Mouse (Mus musculus) MEL (cell line): Measurements from ENCODE around the gene Hist1h2br. TPM values are rescaled to one million over a fixed set of nuclear protein-coding genes. Genes with fewer than 3 reads are reported as not detected.
A peak's percentile ranks its signal among the peaks of the same experiment; 100 is the strongest.

Experiments used
- DNase-seq: peaks from one replicate; pipeline ENCODE4 v3.0.0; 2011; ENCODE audit warnings: low read depth, low spot score
- H3K27ac ChIP-seq: 2 replicates; pipeline ENCODE4 v1.5.1; 2012; ENCODE audit warnings: low read depth, mild to moderate bottlenecking, control low read depth, low read length, moderate library complexity; ENCODE audit not compliant: control insufficient read depth
- H3K27me3 ChIP-seq, 2 experiments: fragments of 150-350 bp in 1 of 2; sonication (generic) in 1 of 2; 2 replicates each; pipeline ENCODE4 v1.6.1; 2012; ENCODE audit warnings: low read length in 2 of 2, mild to moderate bottlenecking in 2 of 2, improper control_type of control experiment in 1 of 2, moderate library complexity in 1 of 2; ENCODE audit not compliant: insufficient read depth in 2 of 2, control insufficient read depth in 1 of 2
- H3K36me3 ChIP-seq, 2 experiments: 2 replicates each; pipeline ENCODE4 v1.6.1; 2012 to 2014; ENCODE audit warnings: low read length in 2 of 2, improper control_type of control experiment in 1 of 2, inconsistent platforms in 1 of 2, mild to moderate bottlenecking in 1 of 2; ENCODE audit not compliant: insufficient read depth in 2 of 2, control insufficient read depth in 1 of 2
- H3K4me1 ChIP-seq, 2 experiments: fragments of 150-350 bp in 1 of 2; sonication (generic) in 1 of 2; 2 replicates each; pipeline ENCODE4 v1.6.1; 2012; ENCODE audit warnings: low read length in 2 of 2, improper control_type of control experiment in 1 of 2, mild to moderate bottlenecking in 1 of 2; ENCODE audit not compliant: insufficient read depth in 2 of 2, control insufficient read depth in 1 of 2
- H3K4me3 ChIP-seq, 2 experiments: fragments of 150-350 bp in 1 of 2; sonication (generic) in 1 of 2; 2 replicates each; pipeline ENCODE4 v1.5.1; 2012; ENCODE audit warnings: low read depth in 2 of 2, low read length in 2 of 2, mild to moderate bottlenecking in 2 of 2, moderate library complexity in 2 of 2, control low read depth in 1 of 2, improper control_type of control experiment in 1 of 2; ENCODE audit not compliant: control insufficient read depth in 1 of 2, insufficient read depth in 1 of 2
- H3K79me2 ChIP-seq: 2 replicates; pipeline ENCODE4 v1.6.1; 2012; ENCODE audit warnings: mild to moderate bottlenecking, low read length, moderate library complexity; ENCODE audit not compliant: control insufficient read depth, poor library complexity, insufficient read depth
- H3K9ac ChIP-seq: 2 replicates; pipeline ENCODE4 v1.6.1; 2012; ENCODE audit warnings: low read depth, mild to moderate bottlenecking, control low read depth, low read length, moderate library complexity; ENCODE audit not compliant: control insufficient read depth, poor library complexity, severe bottlenecking
- H3K9me3 ChIP-seq: fragments of 150-350 bp; sonication (generic); replicated peaks from 2 replicates; pipeline ENCODE4 v1.6.1; 2012; ENCODE audit warnings: mild to moderate bottlenecking, low read length, improper control_type of control experiment, moderate library complexity; ENCODE audit not compliant: insufficient read depth
- CTCF ChIP-seq, 3 experiments: IDR thresholded peaks in 2 of 3; conservative IDR thresholded peaks in 1 of 3; 2 replicates each; pipeline ENCODE4 v1.5.1; 2011 to 2012; ENCODE audit warnings: low read length in 3 of 3, low read depth in 2 of 3, mild to moderate bottlenecking in 2 of 3, improper control_type of control experiment in 1 of 3, inconsistent platforms in 1 of 3, mixed read lengths in 1 of 3, moderate library complexity in 1 of 3; ENCODE audit not compliant: control insufficient read depth in 1 of 3, insufficient read depth in 1 of 3, poor library complexity in 1 of 3, severe bottlenecking in 1 of 3
- E2F4 ChIP-seq: IDR thresholded peaks from 2 replicates; pipeline ENCODE4 v1.6.1; 2011; ENCODE audit warnings: low read depth, low read length, improper control_type of control experiment, borderline replicate concordance
- ELF1 ChIP-seq: IDR thresholded peaks from 2 replicates; pipeline ENCODE4 v1.6.1; 2014; ENCODE audit warnings: low read depth, mild to moderate bottlenecking, inconsistent platforms, low read length, improper control_type of control experiment, moderate library complexity
- ETS1 ChIP-seq: IDR thresholded peaks from 2 replicates; pipeline ENCODE4 v1.6.1; 2012; ENCODE audit warnings: low read depth, mild to moderate bottlenecking, inconsistent platforms, low read length, improper control_type of control experiment, moderate library complexity
- GABPA ChIP-seq: IDR thresholded peaks from 2 replicates; pipeline ENCODE4 v1.6.1; 2012; ENCODE audit warnings: low read depth, mild to moderate bottlenecking, inconsistent platforms, low read length, improper control_type of control experiment, moderate library complexity
- GATA1 ChIP-seq: IDR thresholded peaks from 2 replicates; pipeline ENCODE4 v1.6.1; 2011; ENCODE audit warnings: low read depth, low read length, improper control_type of control experiment
- MAFK ChIP-seq: IDR thresholded peaks from 2 replicates; pipeline ENCODE4 v1.6.1; 2011; ENCODE audit warnings: low read depth, mild to moderate bottlenecking, low read length, improper control_type of control experiment, borderline replicate concordance
- MEF2A ChIP-seq: IDR thresholded peaks from 2 replicates; pipeline ENCODE4 v1.6.1; 2014; ENCODE audit warnings: low read depth, mild to moderate bottlenecking, inconsistent platforms, low read length, improper control_type of control experiment; ENCODE audit not compliant: poor library complexity, insufficient replicate concordance, severe bottlenecking; ENCODE audit errors: extremely low read depth
- MYB ChIP-seq: IDR thresholded peaks from 2 replicates; pipeline ENCODE4 v1.6.1; 2011; ENCODE audit warnings: mild to moderate bottlenecking, low read depth, low read length, improper control_type of control experiment
- POLR2AphosphoS2 ChIP-seq: IDR thresholded peaks from 2 replicates; pipeline ENCODE4 v1.6.1; 2011; ENCODE audit warnings: low read length, improper control_type of control experiment
- RCOR1 ChIP-seq: IDR thresholded peaks from 2 replicates; pipeline ENCODE4 v1.6.1; 2012; ENCODE audit warnings: low read depth, mild to moderate bottlenecking, inconsistent platforms, low read length, improper control_type of control experiment
- SIN3A ChIP-seq: IDR thresholded peaks from 2 replicates; pipeline ENCODE4 v1.6.1; 2012; ENCODE audit warnings: low read length, improper control_type of control experiment, inconsistent platforms
- TAL1 ChIP-seq: IDR thresholded peaks from 2 replicates; pipeline ENCODE4 v1.6.1; 2012; ENCODE audit warnings: mild to moderate bottlenecking, inconsistent platforms, low read length, moderate library complexity, mixed read lengths
- TBP ChIP-seq: IDR thresholded peaks from 2 replicates; pipeline ENCODE4 v1.8.0; 2011; ENCODE audit warnings: low read depth, low read length, improper control_type of control experiment
- UBTF ChIP-seq: IDR thresholded peaks from 2 replicates; pipeline ENCODE4 v1.6.1; 2012; ENCODE audit warnings: low read depth, mild to moderate bottlenecking, inconsistent platforms, low read length, improper control_type of control experiment, moderate library complexity, borderline replicate concordance; ENCODE audit not compliant: insufficient read depth
- USF1 ChIP-seq: IDR thresholded peaks from 2 replicates; pipeline ENCODE4 v1.6.1; 2014; ENCODE audit warnings: low read depth, mild to moderate bottlenecking, inconsistent platforms, low read length, improper control_type of control experiment, moderate library complexity
- USF2 ChIP-seq, 2 experiments: IDR thresholded peaks; 2 replicates each; pipeline ENCODE4 v1.6.1; 2011 to 2012; ENCODE audit warnings: improper control_type of control experiment in 2 of 2, low read length in 2 of 2, borderline replicate concordance in 1 of 2, inconsistent platforms in 1 of 2, low read depth in 1 of 2, mild to moderate bottlenecking in 1 of 2; ENCODE audit not compliant: insufficient read depth in 1 of 2
- ZC3H11A ChIP-seq: IDR thresholded peaks from 2 replicates; pipeline ENCODE4 v1.6.1; 2012; ENCODE audit warnings: low read depth, mild to moderate bottlenecking, inconsistent platforms, low read length, improper control_type of control experiment
- ZNF384 ChIP-seq: IDR thresholded peaks from 2 replicates; pipeline ENCODE4 v1.6.1; 2012; ENCODE audit warnings: low read depth, mild to moderate bottlenecking, inconsistent platforms, low read length, improper control_type of control experiment
- polyA plus RNA-seq, 2 experiments: library from polyadenylated mRNA; stranded (reverse) in 1 of 2; unstranded in 1 of 2; fragments of >175 nt in 1 of 2; fragments of >200 nt in 1 of 2; gene quantifications; 2 replicates each; pipeline versions ENCODE4 v1.2.1 to v1.2.4; 2012; ENCODE audit warnings: low replicate concordance in 2 of 2, low read depth in 1 of 2; ENCODE audit not compliant: insufficient read length in 2 of 2, insufficient read depth in 1 of 2, missing spikeins in 1 of 2
- total RNA-seq: library from RNA; depleted of rRNA; stranded (reverse); fragments of 300-350 nt; gene quantifications from 2 replicates; pipeline ENCODE4 v1.2.3, GENCODE M21; 2012

The Hist1h2br gene
- total and polyA plus RNA-seq, 3 experiments = 6.0 to 2,013 TPM; not detected in 1

DNA sequence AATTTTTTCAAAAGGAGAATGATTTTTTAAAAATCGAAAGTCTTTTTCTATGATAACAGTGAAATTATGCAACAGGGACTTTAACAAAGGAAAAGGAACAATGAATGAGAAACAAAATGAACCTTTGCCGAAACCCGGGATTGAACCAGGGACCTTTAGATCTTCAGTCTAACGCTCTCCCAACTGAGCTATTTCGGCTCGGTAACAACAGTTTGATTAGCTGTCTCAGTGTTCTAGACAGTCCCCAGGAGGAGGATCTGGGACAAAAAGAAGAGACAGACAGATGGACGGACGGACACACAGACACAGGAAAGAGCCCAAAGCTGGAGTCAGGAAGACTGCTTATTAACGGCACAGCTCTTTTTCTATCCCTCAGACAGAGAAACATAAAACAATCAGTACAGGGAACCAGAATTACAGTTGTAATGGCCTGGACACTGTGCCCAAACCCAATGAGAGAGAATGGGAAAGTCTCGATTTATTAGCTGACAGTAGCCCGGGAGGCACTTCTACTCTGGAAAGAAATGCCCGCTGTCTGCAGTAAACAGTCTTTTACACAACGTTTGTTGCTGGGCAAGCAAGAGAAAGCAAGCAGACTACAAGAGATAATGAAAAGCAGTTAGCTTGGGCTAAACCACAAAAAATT is 49.3 kb downstream of the Hist1h2br start:
- DNase-seq = peak; percentile 88
- TF ChIP-seq TBP (peak; percentile 100), MAFK (peak; percentile 96), SIN3A (no peak; the same call in 1 of the 2 replicates), GATA1 (0 out of 2 replicates have a peak, but pooled peaks have one; percentile 6)
- no peaks in the 10 kb centered on the region; a peak in 1 of 4 replicates for H3K36me3 ChIP-seq
- H3K9me3 ChIP-seq = no peaks in the 10 kb centered on the region
- H3K27ac ChIP-seq = no peak overlapping the region
- peak overlapping the region; percentile 48 to 95 for H3K4me3 ChIP-seq
- H3K9ac ChIP-seq = peak overlapping the region; percentile 73
- no peaks in the 10 kb centered on the region for H3K4me1 ChIP-seq
- no peaks in the 10 kb centered on the region for H3K27me3 ChIP-seq
- no peaks in the 10 kb centered on the region; the same call in 1 of the 2 replicates for H3K79me2 ChIP-seq

DNA sequence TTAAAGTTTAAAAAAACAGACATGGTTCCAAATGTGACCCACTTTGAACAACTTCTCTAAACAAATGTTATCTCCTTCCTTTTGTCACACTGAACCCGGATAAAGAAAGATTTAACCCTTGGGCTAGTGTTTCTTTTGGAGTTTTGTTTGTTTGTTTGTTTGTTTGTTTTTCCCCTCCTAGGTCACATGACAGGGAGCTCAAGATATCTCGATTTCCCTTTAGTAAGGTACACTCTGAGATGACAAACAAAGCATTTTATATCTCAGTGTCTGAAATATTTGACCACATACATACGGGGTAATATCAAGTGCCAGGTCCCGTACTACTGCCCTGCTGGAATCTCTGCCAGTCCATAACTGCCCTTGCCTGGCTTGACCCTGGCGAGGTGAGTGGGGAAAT is 49.9 kb downstream of the Hist1h2br start:
- TF ChIP-seq GATA1 (peak; percentile 27; the same call in 1 of the 2 replicates), SIN3A (peak; percentile 29; the same call in 1 of the 2 replicates), USF1 (peak; percentile 57; the same call in 1 of the 2 replicates), MAFK (no peak)

GRCm38 (mm10) chr13:21884586-21884985 is 51.0 kb downstream of the Hist1h2br start:
- no peaks in the 10 kb centered on the region for H3K4me1 ChIP-seq
- no peak for DNase-seq
- H3K9me3 ChIP-seq = no peaks in the 10 kb centered on the region
- no peaks in the 10 kb centered on the region; the same call in 1 of the 2 replicates for H3K79me2 ChIP-seq
- H3K27me3 ChIP-seq = no peaks in the 10 kb centered on the region
- H3K27ac ChIP-seq = no peak overlapping the region
- no peak overlapping the region for H3K4me3 ChIP-seq
- H3K36me3 ChIP-seq = no peaks in the 10 kb centered on the region; a peak in 1 of 4 replicates
- TF ChIP-seq MYB (no peak), GABPA (no peak), ZC3H11A (no peak), RCOR1 (no peak), MAFK (no peak), ETS1 (no peak), POLR2AphosphoS2 (no peak), ZNF384 (no peak), UBTF (no peak), ELF1 (no peak), E2F4 (no peak), TAL1 (no peak), MEF2A (no peak), CTCF (IDR thresholded peaks at IDR 0.05 in 2 of 3, conservative IDR thresholded peaks at IDR 0.05 in 1 of 3; ENCODE audit: control insufficient read depth in 1 of 3, insufficient read depth in 1 of 3, low read depth in 2 of 3, low read length in 3 of 3, poor library complexity in 1 of 3, severe bottlenecking in 1 of 3) (no peak), USF2 (IDR thresholded peaks at IDR 0.05; ENCODE audit: borderline replicate concordance in 1 of 2, insufficient read depth in 1 of 2, low read depth in 1 of 2, low read length in 2 of 2) (no peak)
- TF ChIP-seq, all 39 proteins: peak for 0
- no peak overlapping the region for H3K9ac ChIP-seq

More for the DNA sequence above, 49.9 kb downstream of the Hist1h2br start:
- H3K27me3 ChIP-seq = no peaks in the 10 kb centered on the region
- H3K36me3 ChIP-seq = no peaks in the 10 kb centered on the region; a peak in 1 of 4 replicates
- no peaks in the 10 kb centered on the region; the same call in 1 of the 2 replicates for H3K79me2 ChIP-seq
- peak overlapping the region; percentile 44 to 93 for H3K4me3 ChIP-seq
- H3K9me3 ChIP-seq = no peaks in the 10 kb centered on the region
- H3K9ac ChIP-seq = peak overlapping the region; percentile 61
- no peak for DNase-seq
- no peaks in the 10 kb centered on the region for H3K4me1 ChIP-seq
- H3K27ac ChIP-seq = no peak overlapping the region
